Mouse (Mus musculus): ENCODE measurements around the gene Frat1.

GRCm38 (mm10) chr19:41831718-41832391 is 2.1 kb downstream of the Frat1 start:
- no peak for TF ChIP-seq CTCF (IDR thresholded peaks at IDR 0.05)
- TF ChIP-seq EP300 (IDR thresholded peaks at IDR 0.05; ENCODE audit: insufficient read depth, low read depth, low read length), result no peak

Data from heart, adult 2 months (tissue).